Mouse (Mus musculus) heart, postnatal 25 days (tissue): Measurements from ENCODE around the gene Defb11. TPM values are rescaled to one million over a fixed set of nuclear protein-coding genes. Genes with fewer than 3 reads are reported as not detected.
"Not testable (repeated sequence)": the region's sequence is repeated elsewhere in the genome, so short reads cannot be mapped to it uniquely, and the experiment has no call there.

Experiments
- DNase-seq: peaks from one replicate; pipeline ENCODE4 v3.0.0; 2022; ENCODE audit warnings: low spot score
- intact Hi-C: fragments of 180-260 bp; cut with DNase I; formaldehyde crosslinking; loops from one replicate; pipeline ENCODE4 v1.15.1; 2025
- total RNA-seq, 2 experiments: library from RNA; stranded (reverse); gene quantifications; 2 replicates each; pipeline ENCODE4 v1.2.3; 2021

Defb11 gene
- not detected for total RNA-seq

DNA sequence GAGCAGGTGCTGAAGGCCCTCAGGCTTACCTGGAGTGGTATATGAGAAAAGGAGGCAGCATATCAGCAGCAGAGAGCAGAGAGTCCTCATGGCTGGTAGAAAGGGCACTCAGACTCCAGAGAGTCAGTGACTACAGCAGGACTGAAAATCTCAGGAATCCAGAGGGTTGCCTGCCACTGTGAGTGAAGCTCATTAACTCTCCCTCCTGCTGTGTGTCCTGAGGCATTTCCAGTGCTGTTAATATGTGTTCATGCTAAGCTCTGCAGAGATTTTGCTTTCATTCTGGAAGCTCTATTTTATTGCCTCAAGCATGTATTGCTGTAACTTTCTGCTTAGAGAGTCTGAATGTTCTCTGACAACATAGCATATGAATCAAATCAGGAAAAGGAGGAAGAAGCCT lies at the start of gene Defb11:
TSS of gene Defb11 (minus strand) at position 123 of the 400 bp plus-strand sequence.
- DNase-seq, intact Hi-C loops: not testable (repeated sequence)

DNA sequence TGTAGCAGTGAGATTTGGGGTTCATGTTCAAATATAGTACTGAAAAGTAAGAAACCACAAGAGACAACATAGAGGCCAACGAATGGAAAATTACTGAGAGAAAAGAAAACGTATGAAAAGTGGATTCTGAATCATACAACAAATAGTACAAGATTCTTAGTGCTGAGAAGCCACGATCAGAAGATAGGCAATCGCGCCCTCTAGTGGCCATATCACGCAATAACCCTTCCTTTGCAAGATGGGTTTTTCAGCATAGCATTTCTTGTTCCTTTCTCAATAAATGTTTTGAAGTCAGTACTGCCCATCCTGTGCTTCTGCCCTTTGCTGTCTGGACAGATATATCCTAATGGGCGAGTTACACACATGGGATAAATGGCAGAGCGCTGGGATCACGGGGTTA lies 49.1 kb upstream of the Defb11 start:
- no peak for DNase-seq
- intact Hi-C loops: no loop called here

DNA sequence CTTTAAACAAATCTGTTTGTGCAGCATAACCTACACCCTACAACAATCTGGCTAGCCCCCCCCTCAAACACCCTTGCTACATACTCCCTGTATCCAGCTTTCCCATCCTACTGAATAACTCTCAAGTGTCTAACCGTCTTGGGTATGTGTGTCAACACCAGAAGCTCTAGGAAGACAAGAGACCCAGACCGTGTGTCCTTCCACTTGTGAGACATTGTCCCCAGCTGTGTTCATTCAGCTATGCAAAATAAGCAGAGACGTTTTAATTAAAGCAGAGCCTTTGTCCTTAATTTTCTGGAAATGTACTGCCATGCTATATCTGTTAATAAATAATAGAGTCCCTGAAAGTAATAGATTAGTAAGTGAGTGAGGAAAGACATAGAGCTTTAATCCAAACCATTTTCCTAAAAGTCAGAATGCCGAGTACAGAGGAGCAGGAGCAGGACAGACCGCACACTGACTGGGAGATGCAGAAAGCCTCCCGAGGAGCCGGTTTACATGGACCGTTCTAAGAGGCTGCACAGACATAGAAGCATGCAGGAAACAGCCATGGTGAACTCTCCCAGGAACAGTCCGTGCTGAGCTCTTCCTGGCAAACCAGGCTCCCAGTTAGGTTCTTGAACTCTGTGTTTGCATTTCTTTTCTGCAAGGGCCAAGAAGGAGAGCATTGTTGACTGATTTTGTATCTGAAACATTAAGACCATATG lies 41.3 kb upstream of the Defb11 start:
- intact Hi-C loops: no loop called here
- DNase-seq: no peak

DNA sequence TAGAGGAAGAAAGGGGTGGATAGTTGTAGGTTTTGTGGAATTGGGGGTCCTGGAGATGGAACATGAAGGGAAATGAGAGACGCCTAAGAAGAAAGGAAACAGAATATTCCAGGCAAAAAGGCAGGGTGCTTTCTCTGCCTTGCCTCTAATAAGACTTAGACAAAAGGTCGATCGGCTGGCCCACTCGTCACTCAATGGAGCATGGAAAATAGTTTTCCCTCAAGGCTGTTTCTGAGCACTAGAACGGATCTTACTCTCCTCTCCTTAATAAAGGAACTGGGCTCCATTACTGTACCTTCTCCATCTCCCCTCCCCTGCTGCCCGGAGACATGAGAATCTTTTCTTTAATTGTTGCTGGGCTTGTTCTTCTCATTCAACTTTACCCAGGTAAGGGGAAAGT lies 40.2 kb upstream of the Defb11 start, which contains the start of gene Defb13:
TSS of gene Defb13 (plus strand) at position 301 of the 400 bp plus-strand sequence.
- intact Hi-C loops: no loop called here
- no peak for DNase-seq

DNA sequence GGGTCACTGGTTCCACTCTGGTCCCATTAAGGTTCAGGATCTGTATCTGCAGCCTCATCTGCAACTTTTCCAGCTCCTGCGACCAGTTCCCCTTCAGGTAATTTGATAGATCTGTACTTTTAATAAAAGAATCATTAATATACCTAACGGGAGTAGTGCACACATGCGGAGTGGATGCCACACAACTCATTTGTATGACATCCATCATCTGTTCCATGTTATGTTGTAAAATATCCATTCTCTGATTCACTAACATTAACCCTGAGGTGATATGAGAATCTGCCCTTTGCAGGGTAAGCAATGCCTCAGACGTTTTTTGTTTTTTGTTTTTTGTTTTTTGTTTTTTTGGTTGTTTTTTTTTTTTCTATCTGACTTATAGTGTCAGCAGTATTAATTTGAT lies 31.8 kb upstream of the Defb11 start, which contains the start of gene Defb35:
TSS of gene Defb35 (plus strand) at position 301 of the 400 bp plus-strand sequence.
- DNase-seq, intact Hi-C loops: not testable (repeated sequence)

DNA sequence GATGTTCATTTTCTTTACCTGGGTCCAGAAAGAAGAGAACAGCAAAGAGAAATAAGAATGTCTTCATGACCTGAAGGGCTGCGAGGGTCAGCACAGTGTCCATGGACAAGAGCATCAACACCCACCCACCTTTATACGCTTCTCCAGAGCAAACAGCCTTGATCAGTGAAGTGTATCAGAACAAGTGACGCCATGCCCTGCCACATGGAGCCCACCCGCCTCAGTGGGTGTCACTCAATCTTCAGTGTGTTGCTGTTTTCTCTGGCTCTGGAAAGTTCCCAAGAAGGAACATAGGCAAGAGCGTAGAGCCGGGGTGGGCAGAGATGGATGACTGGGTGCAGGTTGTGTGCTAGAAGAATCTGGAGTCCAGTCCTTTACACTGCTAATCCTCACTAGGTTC lies 26.4 kb upstream of the Defb11 start, which contains the start of gene Defb15:
TSS of gene Defb15 (minus strand) at position 101 of the 400 bp plus-strand sequence.
- DNase-seq: no peak
- intact Hi-C loops: no loop called here

DNA sequence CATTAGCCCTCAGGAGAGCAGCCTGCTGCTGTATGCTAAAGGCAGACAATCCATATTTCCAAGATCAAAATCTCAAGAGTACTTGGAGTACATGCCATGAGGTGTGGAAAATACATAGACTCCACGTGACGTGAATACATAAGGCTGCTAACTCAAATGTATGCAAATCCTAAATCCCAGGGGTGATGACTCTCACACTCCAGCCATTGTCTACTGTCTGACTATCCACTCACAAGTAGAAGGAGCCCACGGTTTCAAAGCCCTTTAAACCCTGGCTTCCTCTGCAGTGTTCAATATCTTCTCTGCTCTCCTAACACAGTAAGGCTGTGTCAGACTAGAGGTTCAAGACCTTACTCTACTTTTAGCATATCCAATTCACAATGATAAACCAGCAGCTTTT lies 24.5 kb upstream of the Defb11 start:
- DNase-seq, intact Hi-C loops: not testable (repeated sequence)

DNA sequence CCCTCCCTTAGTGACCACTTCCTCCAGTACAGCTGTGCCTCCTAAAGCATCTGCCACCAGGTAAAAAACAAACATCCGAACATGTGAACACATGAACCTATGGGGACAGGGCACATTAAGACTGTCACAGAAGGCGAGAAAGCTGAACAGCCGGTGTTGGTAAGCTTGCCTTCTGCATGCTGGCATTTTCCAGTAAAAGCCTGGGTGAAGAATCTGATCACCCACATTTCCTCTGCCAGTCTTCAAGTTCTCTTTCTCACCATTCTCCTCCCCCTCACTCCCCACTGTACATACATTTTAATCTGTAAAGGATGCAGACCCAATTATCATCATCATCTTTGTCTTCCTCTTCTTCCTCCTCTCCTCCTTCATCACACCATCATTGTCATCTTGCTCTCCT lies 9.4 kb upstream of the Defb11 start:
- DNase-seq: no peak
- intact Hi-C loops: no loop called here

DNA sequence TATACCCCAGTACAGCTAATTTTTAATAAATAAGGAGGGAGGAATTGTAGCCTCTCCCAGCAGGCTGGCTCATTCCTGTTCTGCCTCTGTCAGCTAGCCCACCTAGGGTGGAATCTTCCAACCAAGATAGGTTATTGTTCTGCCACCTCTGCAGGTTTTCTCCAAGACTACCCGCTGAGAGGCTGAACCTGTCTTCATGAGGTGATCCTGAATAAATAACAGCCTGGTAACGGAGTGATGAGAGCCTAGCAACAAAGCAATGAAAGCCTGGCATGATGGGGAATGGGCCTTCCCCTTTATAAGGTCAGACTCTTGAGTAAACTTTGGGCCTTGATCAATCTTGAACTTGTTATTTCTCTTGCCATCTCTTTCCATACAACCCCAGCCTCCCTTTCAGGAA lies 6.3 kb upstream of the Defb11 start:
- intact Hi-C loops: no loop called here
- DNase-seq: no peak

DNA sequence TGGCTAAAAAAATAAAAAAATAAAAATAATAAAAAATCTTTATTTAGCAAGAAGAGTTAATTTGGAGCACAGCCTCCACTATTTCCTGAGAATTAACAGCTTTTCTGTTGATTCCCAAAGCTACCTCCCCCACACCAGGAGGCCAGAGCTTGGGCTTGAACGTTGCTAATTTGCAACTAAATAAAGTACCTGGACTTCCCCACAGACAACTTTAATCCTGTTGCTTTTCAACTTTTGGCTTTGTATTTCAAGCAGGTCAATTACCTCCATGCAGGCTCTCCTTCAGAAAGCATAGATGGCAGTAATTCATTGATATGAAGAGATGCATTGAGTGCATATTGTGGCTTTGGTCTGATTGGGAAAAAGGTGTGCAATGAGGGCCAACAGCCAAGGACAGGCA lies 5.7 kb upstream of the Defb11 start:
- intact Hi-C loops: no loop called here
- DNase-seq: no peak

DNA sequence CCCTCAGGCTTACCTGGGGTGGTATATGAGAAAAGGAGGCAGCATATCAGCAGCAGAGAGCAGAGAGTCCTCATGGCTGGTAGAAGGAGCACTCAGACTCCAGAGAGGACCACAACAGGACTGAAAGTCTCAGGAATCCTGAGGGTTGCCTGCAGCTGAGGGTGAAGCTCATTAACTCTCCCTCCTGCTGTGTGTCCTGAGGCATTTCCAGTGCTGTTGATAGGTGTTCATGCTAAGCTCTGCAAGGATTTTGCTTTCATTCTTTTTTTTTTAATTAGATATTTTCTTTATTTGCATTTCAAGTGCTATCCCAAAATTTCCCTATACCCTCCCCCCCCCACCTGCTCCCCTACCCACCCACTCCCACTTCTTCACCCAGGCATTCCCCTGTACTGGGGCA lies 20.9 kb downstream of the Defb11 start, which contains the start of gene Defb9:
TSS of gene Defb9 (minus strand) at position 101 of the 400 bp plus-strand sequence.
- intact Hi-C loops, DNase-seq: not testable (repeated sequence)

DNA sequence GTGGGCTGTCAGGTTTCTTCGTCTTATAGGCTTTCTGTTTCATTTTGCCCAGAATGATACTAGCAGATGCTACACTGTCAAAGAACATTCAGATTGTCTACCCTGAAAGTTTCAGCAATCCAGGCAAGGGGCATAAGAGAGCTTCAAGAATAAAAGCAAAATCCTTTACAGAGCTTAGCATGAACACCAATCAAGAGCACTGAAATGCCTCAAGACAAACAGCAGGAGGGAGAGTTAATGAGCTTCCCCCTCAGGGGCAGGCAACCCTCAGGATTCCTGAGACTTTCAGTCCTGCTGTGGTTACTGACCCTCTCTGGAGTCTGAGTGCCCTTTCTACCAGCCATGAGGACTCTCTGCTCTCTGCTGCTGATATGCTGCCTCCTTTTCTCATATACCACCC lies 47.6 kb downstream of the Defb11 start, which contains the start of gene Defb10:
TSS of gene Defb10 (plus strand) at position 316 of the 400 bp plus-strand sequence.
- DNase-seq, intact Hi-C loops: not testable (repeated sequence)

Other genes starting within 250 kb of the Defb11 start
- gene Defa34, start 240.6 kb downstream of the Defb11 start, total RNA-seq: not detected
- not detected for gene AY761184, start 202.8 kb downstream of the Defb11 start, total RNA-seq
- not detected for gene Defa24, start 171.9 kb downstream of the Defb11 start, total RNA-seq
- not detected for gene Defb50, start 82.9 kb downstream of the Defb11 start, total RNA-seq
- not detected for gene Defb2, start 66.5 kb downstream of the Defb11 start, total RNA-seq
- gene Defb10, start 47.5 kb downstream of the Defb11 start, total RNA-seq: not detected
- gene Defb9, start 21.0 kb downstream of the Defb11 start, total RNA-seq: not detected
- gene Defb15, start 26.3 kb upstream of the Defb11 start, total RNA-seq: not detected
- not detected for gene Defb35, start 31.9 kb upstream of the Defb11 start, total RNA-seq
- gene Defb13, start 40.4 kb upstream of the Defb11 start, total RNA-seq: not detected
- not detected for gene Fam90a1a, start 52.3 kb upstream of the Defb11 start, total RNA-seq
- not detected for gene Ccdc70, start 63.4 kb upstream of the Defb11 start, total RNA-seq
- gene Atp7b, start 153.9 kb upstream of the Defb11 start, total RNA-seq: under 1 TPM; 0.08 to 0.11 TPM
- 1 to 10 TPM; 7.6 to 8.3 TPM for gene Alg11, start 154.3 kb upstream of the Defb11 start, total RNA-seq
- not detected for gene Nek5, start 218.6 kb upstream of the Defb11 start, total RNA-seq